Mouse (Mus musculus) embryonic facial prominence, embryonic 10.5 days (tissue): ENCODE data around the gene Fgf14. TPM values are rescaled to one million over a fixed set of nuclear protein-coding genes. Genes with fewer than 3 reads are reported as not detected.
"Not testable (repeated sequence)": the region's sequence is repeated elsewhere in the genome, so short reads cannot be mapped to it uniquely, and the experiment has no call there.

Experiments used
- DNase-seq: peaks from one replicate; pipeline ENCODE4 v3.0.0-alpha.2; 2017; ENCODE audit warnings: low spot score
- H3K27ac ChIP-seq: fragments of 300-500 bp; sonication (generic); replicated peaks from 2 replicates; pipeline ENCODE4 v1.5.1; 2016; ENCODE audit warnings: mild to moderate bottlenecking
- H3K27me3 ChIP-seq: fragments of 300-500 bp; sonication (generic); replicated peaks from 2 replicates; pipeline ENCODE4 v1.6.1; 2016; ENCODE audit warnings: low read depth, mild to moderate bottlenecking; ENCODE audit not compliant: poor library complexity, severe bottlenecking
- H3K36me3 ChIP-seq: fragments of 300-500 bp; sonication (generic); replicated peaks from 2 replicates; pipeline ENCODE4 v1.6.1; 2016; ENCODE audit warnings: mild to moderate bottlenecking, moderate library complexity
- H3K4me1 ChIP-seq: fragments of 300-500 bp; sonication (generic); 2 replicates; pipeline ENCODE4 v1.6.1; 2016
- H3K4me3 ChIP-seq: fragments of 300-500 bp; sonication (generic); 2 replicates; pipeline ENCODE4 v1.5.1; 2016; ENCODE audit warnings: mild to moderate bottlenecking, moderate library complexity
- H3K9me3 ChIP-seq: fragments of 300-500 bp; sonication (generic); 2 replicates; pipeline ENCODE4 v1.6.1; 2016; ENCODE audit warnings: mild to moderate bottlenecking
- WGBS: fragments of 180-500 bp; shearing (Covaris S2); methylation state at CpG from one replicate; pipeline ENCODE4 v1.1.7; 2016; 5-methylcytosine and 5-hydroxymethylcytosine counted together
- polyA plus RNA-seq: library from polyadenylated mRNA; unstranded; fragments of >200 nt; fragmentation: Nextera tagmentation; extraction: Ambion mirVana; gene quantifications from 2 replicates; pipeline ENCODE4 v1.2.1, GENCODE M21; 2016

Gene Fgf14
- polyA plus RNA-seq, 1 experiment from 2014 or later, result 1.2 TPM

DNA sequence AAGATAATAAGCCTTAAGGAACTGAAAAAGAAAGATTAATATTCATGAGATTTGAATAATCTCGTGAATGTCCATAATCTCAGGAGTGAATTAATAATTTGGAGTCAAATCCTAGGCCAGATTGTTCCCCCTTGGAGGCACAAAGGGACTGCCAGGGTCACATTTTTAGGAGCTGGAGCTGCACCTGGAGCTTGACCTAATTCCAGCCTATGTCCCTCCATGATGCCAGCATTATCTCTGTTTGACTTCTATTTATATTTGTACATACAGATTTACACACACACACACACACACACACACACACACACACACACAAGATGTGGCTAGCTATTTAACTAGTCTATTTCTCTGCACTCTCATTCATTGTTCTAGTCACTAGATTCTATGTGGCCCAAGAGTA is 100.4 kb downstream of the Fgf14 start:
- 88% methylated on average over 1 of the region's 1 CpGs for WGBS

GRCm38 (mm10) chr14:124575130-124575885 is 101.6 kb downstream of the Fgf14 start:
- H3K4me1 ChIP-seq, result no peaks in the 10 kb centered on the region
- no peak overlapping the region for H3K27ac ChIP-seq
- no peaks in the 10 kb centered on the region for H3K9me3 ChIP-seq
- DNase-seq, result no peak
- no peaks in the 10 kb centered on the region for H3K27me3 ChIP-seq
- WGBS, result 81% methylated on average over 1 of the region's 1 CpGs
- no peaks in the 10 kb centered on the region for H3K36me3 ChIP-seq
- no peak overlapping the region for H3K4me3 ChIP-seq

More for the DNA sequence above, 100.4 kb downstream of the Fgf14 start:
- Histone ChIP-seq H3K4me1 (no peaks in the 10 kb centered on the region), H3K9me3 (no peaks in the 10 kb centered on the region), H3K27ac (no peak overlapping the region), H3K27me3 (no peaks in the 10 kb centered on the region), H3K4me3 (no peak overlapping the region), H3K36me3 (no peaks in the 10 kb centered on the region)
- no peak for DNase-seq

DNA sequence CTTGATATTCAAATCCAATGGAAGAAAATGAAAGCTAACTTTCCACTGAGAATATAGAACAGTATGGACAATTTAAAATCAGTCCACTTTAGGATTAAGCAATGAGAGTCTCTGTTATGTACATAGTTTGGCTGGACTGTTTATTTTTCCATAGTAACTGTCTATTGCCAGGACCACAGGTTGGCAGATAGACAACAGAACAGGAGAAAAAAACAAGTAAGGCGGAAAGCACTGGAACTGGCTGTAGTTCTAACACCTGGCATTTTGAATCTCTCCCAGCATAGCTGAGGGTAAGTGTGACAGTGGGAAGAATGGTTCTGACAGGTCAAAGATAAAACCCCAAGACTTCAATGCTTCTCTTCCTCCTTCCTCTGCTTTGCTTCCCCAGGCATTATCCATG is 110.5 kb downstream of the Fgf14 start:
- H3K4me1 ChIP-seq, result no peaks in the 10 kb centered on the region
- WGBS, result 89% methylated on average over 1 of the region's 1 CpGs

DNA sequence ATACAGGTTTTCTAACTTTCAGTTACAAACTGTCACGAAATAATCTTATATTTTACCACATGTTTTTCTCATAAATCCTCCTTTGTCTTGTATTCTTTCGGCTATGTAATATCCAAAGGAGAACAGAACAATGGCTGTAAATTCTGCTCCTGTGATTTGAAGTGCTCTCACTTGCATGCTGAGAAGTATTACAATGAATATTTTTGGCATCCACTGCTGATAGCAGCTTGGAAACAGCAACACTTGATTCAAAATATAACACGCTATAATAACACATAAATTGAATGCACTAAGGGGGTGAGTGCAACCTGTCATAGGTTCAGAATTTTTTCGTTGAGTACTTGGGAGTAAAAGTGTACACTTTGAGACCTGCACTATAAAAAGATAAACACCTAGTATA is 115.4 kb downstream of the Fgf14 start:
- DNase-seq, result no peak
- Histone ChIP-seq H3K27me3 (no peaks in the 10 kb centered on the region), H3K4me3 (no peak overlapping the region), H3K4me1 (no peaks in the 10 kb centered on the region), H3K36me3 (no peaks in the 10 kb centered on the region), H3K9me3 (no peaks in the 10 kb centered on the region), H3K27ac (no peak overlapping the region)
- 82% methylated on average over 4 of the region's 4 CpGs for WGBS

More for the DNA sequence above, 110.5 kb downstream of the Fgf14 start:
- Histone ChIP-seq H3K9me3 (no peaks in the 10 kb centered on the region), H3K27ac (no peak overlapping the region), H3K4me3 (no peak overlapping the region), H3K27me3 (no peaks in the 10 kb centered on the region), H3K36me3 (no peaks in the 10 kb centered on the region)
- no peak for DNase-seq

DNA sequence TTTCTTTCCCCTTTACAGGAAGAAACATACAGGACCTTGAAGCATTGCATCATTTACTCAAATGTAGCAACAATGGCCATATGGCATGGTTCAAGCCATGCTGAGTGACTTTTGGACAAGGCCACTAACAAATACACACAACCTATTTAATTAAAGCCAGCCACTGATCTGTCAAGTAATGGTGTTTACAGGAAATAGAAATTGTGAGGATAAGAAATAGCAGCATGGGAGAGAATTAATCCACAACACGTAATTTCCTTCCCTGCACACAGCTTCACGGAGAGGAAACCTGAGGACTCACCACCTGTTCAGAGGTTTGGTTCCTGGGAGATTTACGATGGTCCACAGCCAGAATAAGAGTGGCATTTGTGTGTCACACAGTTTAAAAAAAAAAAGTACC is 140.8 kb downstream of the Fgf14 start:
- Histone ChIP-seq H3K9me3 (no peaks in the 10 kb centered on the region), H3K4me1 (no peaks in the 10 kb centered on the region), H3K36me3 (no peaks in the 10 kb centered on the region), H3K27me3 (no peaks in the 10 kb centered on the region), H3K27ac (no peak overlapping the region), H3K4me3 (no peak overlapping the region)
- DNase-seq, result no peak
- WGBS, result 74% methylated on average over 3 of the region's 3 CpGs

- not testable (repeated sequence) for H3K9me3 ChIP-seq, H3K27ac ChIP-seq, H3K4me1 ChIP-seq, DNase-seq, H3K4me3 ChIP-seq, H3K27me3 ChIP-seq, H3K36me3 ChIP-seq
- WGBS, result 70% methylated on average over 2 of the region's 2 CpGs
These were observed 141.6 kb downstream of the Fgf14 start for GRCm38 (mm10) chr14:124535376-124535775.

DNA sequence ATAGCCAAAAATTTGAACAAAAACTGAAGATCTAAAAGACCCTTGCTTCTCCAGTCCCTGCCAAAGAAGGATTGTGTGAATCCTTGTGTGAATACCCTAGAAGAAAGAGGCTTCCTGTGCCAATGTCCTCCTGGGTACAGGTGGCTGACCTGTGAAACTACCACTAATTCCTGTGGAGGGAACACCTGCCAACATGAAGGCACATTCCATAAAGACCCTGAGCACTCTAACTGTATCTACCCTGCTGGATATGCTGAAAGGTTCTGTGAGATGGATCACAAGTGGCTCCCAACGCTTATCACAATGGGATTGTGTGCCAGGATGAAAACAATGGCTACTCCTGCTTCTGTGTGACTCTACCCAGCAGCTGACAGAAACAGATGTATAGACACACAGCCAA is 144.9 kb downstream of the Fgf14 start:
- H3K9me3 ChIP-seq, result no peaks in the 10 kb centered on the region
- WGBS, result 82% methylated on average over 1 of the region's 1 CpGs

DNA sequence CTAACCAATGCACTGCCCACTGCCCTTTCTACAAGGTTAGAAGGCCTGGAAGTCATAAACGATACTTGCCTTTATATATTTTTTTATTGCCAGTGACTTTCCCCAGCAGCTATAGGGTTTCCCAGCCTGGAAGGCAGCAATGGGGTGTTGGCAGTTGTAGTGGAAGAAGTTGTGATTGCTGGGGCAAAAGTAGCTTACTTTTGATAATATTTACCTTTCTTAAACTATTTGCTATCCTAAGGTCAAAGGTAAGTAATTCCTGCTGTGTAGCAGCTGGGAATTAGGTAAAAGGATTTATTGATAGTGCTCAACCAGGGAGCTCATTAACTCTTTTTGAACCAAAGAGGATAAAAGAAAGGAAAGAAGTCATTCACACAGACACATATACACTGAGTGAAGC is 164.9 kb downstream of the Fgf14 start:
- no peaks in the 10 kb centered on the region for H3K4me1 ChIP-seq
- WGBS, result 83% methylated on average over 1 of the region's 1 CpGs
- no peak for DNase-seq
- no peaks in the 10 kb centered on the region for H3K9me3 ChIP-seq
- no peaks in the 10 kb centered on the region for H3K27me3 ChIP-seq
- H3K36me3 ChIP-seq, result no peaks in the 10 kb centered on the region
- no peak overlapping the region for H3K27ac ChIP-seq
- H3K4me3 ChIP-seq, result no peak overlapping the region

More for the DNA sequence above, 144.9 kb downstream of the Fgf14 start:
- DNase-seq, result no peak
- Histone ChIP-seq H3K4me1 (no peaks in the 10 kb centered on the region), H3K36me3 (no peaks in the 10 kb centered on the region), H3K27ac (no peak overlapping the region), H3K4me3 (no peak overlapping the region), H3K27me3 (no peaks in the 10 kb centered on the region)

- no peak for DNase-seq
- H3K27me3 ChIP-seq, result no peaks in the 10 kb centered on the region
- no peak overlapping the region for H3K27ac ChIP-seq
- no peaks in the 10 kb centered on the region for H3K4me1 ChIP-seq
- H3K9me3 ChIP-seq, result no peaks in the 10 kb centered on the region
- no peaks in the 10 kb centered on the region for H3K36me3 ChIP-seq
- H3K4me3 ChIP-seq, result no peak overlapping the region
- 91% methylated on average over 1 of the region's 1 CpGs for WGBS
These were observed 188.0 kb downstream of the Fgf14 start for GRCm38 (mm10) chr14:124488971-124489370.

- Histone ChIP-seq H3K9me3 (no peaks in the 10 kb centered on the region), H3K27ac (no peak overlapping the region), H3K27me3 (no peaks in the 10 kb centered on the region), H3K4me3 (no peak overlapping the region), H3K4me1 (no peaks in the 10 kb centered on the region), H3K36me3 (no peaks in the 10 kb centered on the region)
- DNase-seq, result no peak
- 85% methylated on average over 1 of the region's 1 CpGs for WGBS
These were observed 191.7 kb downstream of the Fgf14 start for GRCm38 (mm10) chr14:124485261-124485660.

DNA sequence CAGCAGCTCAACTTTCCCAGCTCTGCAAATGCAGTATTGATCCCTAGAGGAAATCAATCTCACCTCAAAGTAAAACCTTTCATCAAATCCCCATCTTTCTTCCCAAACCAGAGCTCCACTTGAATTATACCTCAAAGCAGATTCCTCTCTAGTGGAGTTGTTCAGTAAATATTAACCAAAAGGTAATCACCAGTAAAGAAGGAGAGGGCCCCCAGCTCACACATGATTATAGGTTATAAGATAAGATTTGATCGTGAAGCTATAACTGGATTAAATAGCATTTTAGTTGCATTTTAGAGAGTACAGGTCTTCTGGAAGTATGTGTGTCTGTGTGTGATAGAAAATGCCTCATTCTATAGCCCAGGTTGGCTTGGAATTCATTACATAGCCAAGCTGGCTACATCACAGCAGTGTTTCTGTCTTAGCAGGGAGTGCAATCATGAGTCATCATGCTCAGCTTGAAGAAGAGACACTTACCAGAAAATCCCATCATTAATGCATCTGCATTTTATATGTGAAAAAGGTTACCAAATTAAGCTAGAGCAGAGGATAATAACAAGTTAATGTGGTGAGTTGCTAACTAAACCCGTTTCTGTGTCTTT is 202.8 kb downstream of the Fgf14 start:
- no peak overlapping the region for H3K27ac ChIP-seq
- no peak for DNase-seq
- H3K9me3 ChIP-seq, result no peaks in the 10 kb centered on the region
- H3K27me3 ChIP-seq, result no peaks in the 10 kb centered on the region
- H3K4me1 ChIP-seq, result no peaks in the 10 kb centered on the region
- H3K36me3 ChIP-seq, result no peaks in the 10 kb centered on the region
- 77% methylated on average over 2 of the region's 2 CpGs for WGBS
- H3K4me3 ChIP-seq, result no peak overlapping the region

DNA sequence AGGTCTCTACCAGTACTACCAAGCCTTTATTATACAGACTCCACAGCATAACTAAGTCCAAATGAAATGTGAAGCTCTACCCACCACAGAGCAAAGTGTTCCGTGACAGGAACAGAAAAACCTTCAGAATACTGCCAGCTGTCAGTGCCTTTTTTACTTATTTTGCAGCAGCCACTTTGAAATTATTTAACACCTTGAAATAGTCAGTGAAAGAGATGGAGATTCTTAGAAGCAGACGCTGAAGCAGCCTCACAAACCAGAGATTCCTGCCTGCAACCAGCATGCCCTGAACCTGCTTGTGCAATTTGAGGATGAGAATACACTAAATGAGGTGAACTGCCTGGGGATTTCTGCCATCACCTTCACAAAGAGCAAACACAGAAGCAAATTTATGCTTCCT is 206.0 kb downstream of the Fgf14 start:
- H3K9me3 ChIP-seq, result no peaks in the 10 kb centered on the region
- no peak overlapping the region for H3K4me3 ChIP-seq
- no peaks in the 10 kb centered on the region for H3K4me1 ChIP-seq
- H3K27me3 ChIP-seq, result no peaks in the 10 kb centered on the region
- DNase-seq, result no peak
- 76% methylated on average over 2 of the region's 2 CpGs for WGBS
- H3K27ac ChIP-seq, result no peak overlapping the region
- no peaks in the 10 kb centered on the region for H3K36me3 ChIP-seq

GRCm38 (mm10) chr14:124455120-124455519 is 221.8 kb downstream of the Fgf14 start:
- no peak overlapping the region for H3K27ac ChIP-seq
- no peak for DNase-seq
- no peaks in the 10 kb centered on the region for H3K27me3 ChIP-seq
- H3K4me3 ChIP-seq, result no peak overlapping the region
- H3K4me1 ChIP-seq, result no peaks in the 10 kb centered on the region
- H3K36me3 ChIP-seq, result no peaks in the 10 kb centered on the region
- WGBS, result 96% methylated on average over 1 of the region's 1 CpGs
- H3K9me3 ChIP-seq, result no peaks in the 10 kb centered on the region
